Mouse (Mus musculus) adrenal gland, adult 8-10 months (tissue): Measurements from ENCODE around the gene Ttf1. TPM values are rescaled to one million over a fixed set of nuclear protein-coding genes. Genes with fewer than 3 reads are reported as not detected.

Source experiments
- DNase-seq: peaks from one replicate; pipeline ENCODE4 v3.0.0; 2022
- total RNA-seq, 4 experiments: library from RNA; stranded (reverse); gene quantifications; 2 replicates each; pipeline ENCODE4 v1.2.4; 2022

Ttf1 gene
- total RNA-seq, 4 experiments from 2014 or later, result 12.4 to 23.3 (median 14.7) TPM

DNA sequence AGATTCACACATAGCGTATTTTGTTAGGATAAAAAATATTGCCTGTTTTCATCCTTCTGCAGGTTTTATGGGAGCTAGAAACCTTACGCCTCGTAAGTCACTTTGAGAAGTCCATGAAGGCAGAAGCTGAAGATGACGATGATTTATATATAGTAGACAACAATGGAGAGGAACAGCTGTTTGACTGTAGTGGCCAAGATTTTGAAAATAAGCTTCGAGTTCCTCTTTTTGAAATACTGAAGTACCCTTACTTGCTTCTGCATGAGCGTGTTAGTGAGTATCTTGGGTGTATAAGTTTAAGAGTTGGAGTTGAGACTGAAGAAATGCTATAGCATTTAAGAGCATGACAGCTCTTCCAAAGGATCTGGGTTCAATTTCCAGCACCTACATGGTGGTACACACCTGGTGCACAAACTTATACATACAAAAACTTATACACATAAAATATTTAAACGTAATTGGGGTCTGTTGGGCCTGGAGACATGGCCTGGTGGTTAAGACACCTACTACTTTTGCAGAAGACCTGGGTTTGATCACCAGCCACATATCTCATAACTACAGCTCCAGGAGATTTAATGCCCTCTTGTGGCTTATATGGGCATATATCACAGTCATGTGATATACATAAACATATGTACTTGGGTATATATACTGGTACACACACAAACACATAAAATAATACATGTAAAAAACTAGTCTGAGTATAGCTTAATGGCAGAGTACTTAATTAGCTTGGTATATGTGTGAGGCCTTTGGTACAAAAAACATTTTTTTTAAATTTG lies 70.2 kb downstream of the Ttf1 start:
- DNase-seq, result no peak

DNA sequence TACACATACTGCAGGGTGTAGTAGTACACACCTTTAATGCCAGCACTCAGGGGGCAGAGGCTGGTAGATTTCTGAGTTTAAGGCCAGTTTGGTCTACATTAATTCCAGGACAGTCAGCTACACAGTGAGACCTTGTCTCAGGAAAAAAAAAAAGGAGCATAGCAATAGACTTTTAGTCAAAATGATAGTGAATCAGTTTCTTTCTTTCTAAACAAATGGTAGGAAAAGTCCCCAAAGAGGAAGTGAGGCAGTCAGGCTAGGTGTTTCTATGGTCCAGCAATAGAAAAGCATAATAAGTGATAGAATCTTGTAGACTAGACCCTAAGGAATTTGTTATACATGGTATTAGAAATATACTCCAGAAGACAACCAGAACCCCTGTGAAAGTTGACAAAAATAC lies 75.1 kb downstream of the Ttf1 start:
- DNase-seq, result no peak

Other genes with a start within 250 kb of the Ttf1 start
- gene Gtf3c4, start 219.9 kb upstream of the Ttf1 start, total RNA-seq, result 10 to 100 TPM; 35.2 to 45.4 (median 35.6) TPM
- 10 to 100 TPM in 2 of 4 experiments, 1 to 10 TPM in 2; 8.9 to 13.2 (median 9.8) TPM for gene Ddx31, start 219.9 kb upstream of the Ttf1 start, total RNA-seq
- gene Barhl1, start 143.6 kb upstream of the Ttf1 start, total RNA-seq, result not detected
- 1 to 10 TPM in 2 of 4 experiments, under 1 TPM in 2; 0.44 to 1.6 (median 0.93) TPM for gene Cfap77, start 5.2 kb upstream of the Ttf1 start, total RNA-seq
- gene Setx, start 63.9 kb downstream of the Ttf1 start, total RNA-seq, result 10 to 100 TPM; 31.8 to 40.5 (median 36.1) TPM
- gene Ntng2, start 192.7 kb downstream of the Ttf1 start, total RNA-seq, result 10 to 100 TPM; 52.7 to 72.6 (median 62.9) TPM